In genomic region chr5:99386246-99386845, GRCm38 (mm10) we compare ENCODE assay signal across 20 mouse cellular contexts.
A peak's percentile ranks its signal among the peaks of the same experiment; 100 is the strongest.
DNase-seq lines count a peak whose midpoint lies in the region; ATAC-seq and TF ChIP-seq lines count a peak whose summit lies in the region.
"Had no signal": no experiment of that assay in that cellular context is flagged by ENCODE, and none has a peak within 500 bp of the region (broad histone marks: within the 10 kb centered on the region; RNA-seq: fewer than 3 reads in every experiment).

No protein-coding gene starts in this region.

- TF ChIP-seq CTCF in midbrain, postnatal 0 days (IDR thresholded peaks at IDR 0.05): no peak
- TF ChIP-seq CTCF in hindbrain, postnatal 0 days (IDR thresholded peaks at IDR 0.05; ENCODE audit: low read depth): no peak
- no peak for TF ChIP-seq CTCF in olfactory bulb, adult 2 months (IDR thresholded peaks at IDR 0.05; ENCODE audit: insufficient read depth, low read depth, low read length)

- ATAC-seq in hindbrain, embryonic 12.5 days (ENCODE audit: low FRiP score): no peak
- no peak for ATAC-seq in hindbrain, embryonic 16.5 days
- ATAC-seq in midbrain, embryonic 11.5 days (ENCODE audit: low FRiP score): no peak
- ATAC-seq in midbrain, postnatal 0 days (ENCODE audit: low FRiP score): no peak
- no peak for ATAC-seq in hindbrain, postnatal 0 days
- ATAC-seq: inflammation-experienced regulatory T-cells, adult 6 months had no signal

- peak; percentile 88 for DNase-seq in midbrain, embryonic 11.5 days (ENCODE audit: low spot score, missing footprints)
- no peak for DNase-seq in midbrain, postnatal 0 days (ENCODE audit: low spot score)
- no peak for DNase-seq in hindbrain, postnatal 0 days (ENCODE audit: low spot score)
- DNase-seq in embryo, embryonic 9.5 days (ENCODE audit: extremely low spot score): no peak
- DNase-seq: adrenal gland, postnatal 36 days; cerebellum, postnatal 14 days; gastrocnemius, postnatal 14 days; lung, postnatal 4 days; spleen, adult 18-20 months; thymus, postnatal 14 days had no signal

- H3K9ac ChIP-seq in hindbrain, embryonic 12.5 days: no peak overlapping the region
- no peak overlapping the region for H3K9ac ChIP-seq in hindbrain, embryonic 16.5 days (ENCODE audit: low read depth, low read length)
- no peak overlapping the region for H3K9ac ChIP-seq in midbrain, embryonic 11.5 days (ENCODE audit: low read length)
- H3K9ac ChIP-seq in midbrain, postnatal 0 days (replicated peaks; ENCODE audit: low read length, poor library complexity, severe bottlenecking): no peak overlapping the region
- no peak overlapping the region for H3K9ac ChIP-seq in hindbrain, postnatal 0 days (replicated peaks; ENCODE audit: low read length)
- H3K9ac ChIP-seq: embryonic facial prominence, embryonic 12.5 days; limb, embryonic 12.5 days; liver, embryonic 15.5 days; midbrain, embryonic 12.5 days; stomach, embryonic 15.5 days had no signal

- peaks cover 71% of the 10 kb centered on the region for H3K27me3 ChIP-seq in hindbrain, embryonic 12.5 days
- H3K27me3 ChIP-seq in hindbrain, embryonic 16.5 days (replicated peaks; ENCODE audit: control insufficient read depth, insufficient read depth, low read length): peaks cover 4% of the 10 kb centered on the region; the same call in 1 of the 2 replicates
- H3K27me3 ChIP-seq in midbrain, embryonic 11.5 days (ENCODE audit: control insufficient read depth, insufficient read depth, low read length): peaks cover 76% of the 10 kb centered on the region
- H3K27me3 ChIP-seq in midbrain, postnatal 0 days (ENCODE audit: insufficient read depth, low read length): no peaks in the 10 kb centered on the region
- no peaks in the 10 kb centered on the region for H3K27me3 ChIP-seq in hindbrain, postnatal 0 days (ENCODE audit: insufficient read depth, low read length)
- H3K27me3 ChIP-seq: embryonic facial prominence, embryonic 12.5 days; limb, embryonic 12.5 days; liver, embryonic 15.5 days; stomach, embryonic 15.5 days had no signal

- 27% methylated on average over 14 of the region's 14 CpGs for WGBS in hindbrain, embryonic 12.5 days
- 23% methylated on average over 14 of the region's 14 CpGs for WGBS in hindbrain, embryonic 16.5 days
- WGBS in midbrain, embryonic 11.5 days: 30% methylated on average over 14 of the region's 14 CpGs
- WGBS in midbrain, postnatal 0 days: 35% methylated on average over 14 of the region's 14 CpGs
- 29% methylated on average over 14 of the region's 14 CpGs for WGBS in hindbrain, postnatal 0 days
- WGBS in olfactory bulb, adult 2 months: 26% methylated on average over 14 of the region's 14 CpGs

- H3K27ac ChIP-seq in hindbrain, embryonic 12.5 days: no peak overlapping the region
- H3K27ac ChIP-seq in hindbrain, embryonic 16.5 days (ENCODE audit: low read depth, low read length): no peak overlapping the region
- H3K27ac ChIP-seq in midbrain, embryonic 11.5 days (ENCODE audit: low read depth, low read length): no peak overlapping the region
- no peak overlapping the region for H3K27ac ChIP-seq in midbrain, postnatal 0 days (ENCODE audit: low read depth, low read length)
- H3K27ac ChIP-seq in hindbrain, postnatal 0 days: peak overlapping the region; percentile 20; the same call in 1 of the 2 replicates
- peak overlapping the region; percentile 38 for H3K27ac ChIP-seq in olfactory bulb, adult 2 months (ENCODE audit: insufficient read depth, low read depth, low read length)
- H3K27ac ChIP-seq: embryonic facial prominence, embryonic 12.5 days; limb, embryonic 12.5 days; midbrain, embryonic 12.5 days had no signal

- H3K36me3 ChIP-seq in hindbrain, embryonic 12.5 days: no peaks in the 10 kb centered on the region
- H3K36me3 ChIP-seq in hindbrain, embryonic 16.5 days (ENCODE audit: control insufficient read depth, insufficient read depth, low read length): no peaks in the 10 kb centered on the region
- no peaks in the 10 kb centered on the region for H3K36me3 ChIP-seq in midbrain, embryonic 11.5 days (ENCODE audit: control insufficient read depth, insufficient read depth, low read length)
- H3K36me3 ChIP-seq in midbrain, postnatal 0 days (ENCODE audit: insufficient read depth, low read length): no peaks in the 10 kb centered on the region
- no peaks in the 10 kb centered on the region for H3K36me3 ChIP-seq in hindbrain, postnatal 0 days (ENCODE audit: insufficient read depth, low read length)
- H3K36me3 ChIP-seq: embryonic facial prominence, embryonic 12.5 days; limb, embryonic 12.5 days; liver, embryonic 15.5 days; midbrain, embryonic 12.5 days; stomach, embryonic 15.5 days had no signal

- TF ChIP-seq POLR2A in olfactory bulb, adult 2 months (IDR thresholded peaks at IDR 0.05; ENCODE audit: insufficient read depth, low read depth, low read length): no peak

- H3K4me3 ChIP-seq in hindbrain, embryonic 12.5 days: no peak overlapping the region
- no peak overlapping the region for H3K4me3 ChIP-seq in hindbrain, embryonic 16.5 days (ENCODE audit: low read length)
- no peak overlapping the region for H3K4me3 ChIP-seq in midbrain, embryonic 11.5 days (ENCODE audit: low read depth, low read length)
- H3K4me3 ChIP-seq in midbrain, postnatal 0 days (ENCODE audit: low read depth, low read length): no peak overlapping the region
- H3K4me3 ChIP-seq in hindbrain, postnatal 0 days (ENCODE audit: low read length): no peak overlapping the region
- H3K4me3 ChIP-seq in olfactory bulb, adult 2 months (ENCODE audit: insufficient read depth, low read depth, low read length): no peak overlapping the region
- H3K4me3 ChIP-seq: embryonic facial prominence, embryonic 12.5 days; layer of hippocampus, adult 2 months; limb, embryonic 12.5 days; liver, embryonic 15.5 days; midbrain, embryonic 12.5 days; stomach, embryonic 15.5 days had no signal

- H3K4me1 ChIP-seq in hindbrain, embryonic 12.5 days: peaks cover 19% of the 10 kb centered on the region
- H3K4me1 ChIP-seq in hindbrain, embryonic 16.5 days (ENCODE audit: control insufficient read depth, insufficient read depth, low read depth, low read length): peaks cover 13% of the 10 kb centered on the region; the same call in 1 of the 2 replicates
- peaks cover 5% of the 10 kb centered on the region for H3K4me1 ChIP-seq in midbrain, embryonic 11.5 days (ENCODE audit: control insufficient read depth, insufficient read depth, low read length)
- peaks cover 5% of the 10 kb centered on the region for H3K4me1 ChIP-seq in midbrain, postnatal 0 days (ENCODE audit: insufficient read depth, low read length)
- no peaks in the 10 kb centered on the region for H3K4me1 ChIP-seq in hindbrain, postnatal 0 days (ENCODE audit: insufficient read depth, low read length)
- peaks cover 34% of the 10 kb centered on the region for H3K4me1 ChIP-seq in olfactory bulb, adult 2 months (ENCODE audit: control insufficient read depth, insufficient read depth, low read length)

- 0 out of 2 replicates have a peak overlapping the region, but pooled peaks have one; percentile 2 for H3K4me2 ChIP-seq in hindbrain, embryonic 12.5 days (replicated peaks)
- no peak overlapping the region for H3K4me2 ChIP-seq in hindbrain, embryonic 16.5 days (ENCODE audit: low read length)
- H3K4me2 ChIP-seq in midbrain, embryonic 11.5 days: no peak overlapping the region
- no peak overlapping the region for H3K4me2 ChIP-seq in midbrain, postnatal 0 days (ENCODE audit: low read depth, low read length, poor library complexity, severe bottlenecking)
- no peak overlapping the region for H3K4me2 ChIP-seq in hindbrain, postnatal 0 days (ENCODE audit: low read depth, low read length)
- H3K4me2 ChIP-seq: embryonic facial prominence, embryonic 12.5 days; limb, embryonic 12.5 days; liver, embryonic 15.5 days; midbrain, embryonic 12.5 days; stomach, embryonic 15.5 days had no signal

- no peaks in the 10 kb centered on the region for H3K9me3 ChIP-seq in hindbrain, embryonic 12.5 days (replicated peaks)
- no peaks in the 10 kb centered on the region for H3K9me3 ChIP-seq in hindbrain, embryonic 16.5 days (ENCODE audit: control insufficient read depth, low read length)
- H3K9me3 ChIP-seq in midbrain, embryonic 11.5 days (ENCODE audit: control insufficient read depth, low read length): no peaks in the 10 kb centered on the region
- no peaks in the 10 kb centered on the region for H3K9me3 ChIP-seq in midbrain, postnatal 0 days (ENCODE audit: low read length)
- no peaks in the 10 kb centered on the region for H3K9me3 ChIP-seq in hindbrain, postnatal 0 days (ENCODE audit: low read length)
- H3K9me3 ChIP-seq: embryonic facial prominence, embryonic 12.5 days; limb, embryonic 12.5 days; liver, embryonic 15.5 days; midbrain, embryonic 12.5 days; stomach, embryonic 15.5 days had no signal

Comparison
In these comparisons a context has a peak if more than half of its experiments do, and no peak if none do; other contexts are left out.
1. H3K27ac ChIP-seq: peak in hindbrain, postnatal 0 days (single experiment) and olfactory bulb, adult 2 months (single experiment); none in hindbrain, embryonic 12.5 days (single experiment), hindbrain, embryonic 16.5 days (single experiment), midbrain, embryonic 11.5 days (single experiment) and midbrain, postnatal 0 days (single experiment).